Mouse (Mus musculus) heart, adult 2 months (tissue): ENCODE results near the gene Wipf1.

Experiments
- CTCF ChIP-seq: fragments of 200-600 bp; IDR thresholded peaks from 2 replicates; pipeline ENCODE4 v1.8.1; 2022; ENCODE audit warnings: antibody characterized with exemption, mild to moderate bottlenecking, moderate library complexity
- POLR2A ChIP-seq: fragments of 200-500 bp; IDR thresholded peaks from 2 replicates; pipeline ENCODE4 v1.6.1; 2011; ENCODE audit warnings: mild to moderate bottlenecking, low read depth, low read length, control low read depth; ENCODE audit not compliant: insufficient read depth

- TF ChIP-seq CTCF = no peak
- TF ChIP-seq POLR2A = no peak
Measured at GRCm38 (mm10) chr2:73470146-73470630, 59.3 kb downstream of the Wipf1 start.
